Mouse (Mus musculus) mammary gland, adult 2 months (tissue): ENCODE data around the gene Arpc2. TPM values are rescaled to one million over a fixed set of nuclear protein-coding genes. Genes with fewer than 3 reads are reported as not detected.

Experiments
- polyA plus RNA-seq: library from polyadenylated mRNA; depleted of rRNA; stranded (reverse); fragments of >200 nt; gene quantifications from 2 replicates; pipeline ENCODE4 v1.2.3, GENCODE M21; 2012; ENCODE audit warnings: low replicate concordance; rRNA removed

Arpc2 gene
- 155 and 228 TPM in 2 replicates for polyA plus RNA-seq

GRCm38 (mm10) chr1:74235938-74236589 lies at the start of gene Arpc2:
Arpc2 (plus strand) TSS chr1:74236084.

GRCm38 (mm10) chr1:74194445-74194844 lies 41.4 kb upstream of the Arpc2 start, which contains the start of gene Cxcr1:
Cxcr1 (minus strand) TSS chr1:74194631.

GRCm38 (mm10) chr1:74278538-74278937 lies 42.7 kb downstream of the Arpc2 start, which contains the start of gene Gpbar1:
Gpbar1 (plus strand) TSS chr1:74278550.

GRCm38 (mm10) chr1:74284543-74285160 lies 48.8 kb downstream of the Arpc2 start, which contains the start of the genes Aamp and Pnkd:
Aamp (minus strand) TSS chr1:74284738.
Pnkd (plus strand) TSS chr1:74284930.

GRCm38 (mm10) chr1:74305522-74305921 lies 69.6 kb downstream of the Arpc2 start, which contains the start of gene Tmbim1:
Tmbim1 (minus strand) TSS chr1:74305622.

Other genes with a start within 250 kb of the Arpc2 start
- gene Tns1, start 111.6 kb upstream of the Arpc2 start, polyA plus RNA-seq, result 262 and 426 TPM in 2 replicates
- gene Rufy4, start 110.5 kb upstream of the Arpc2 start, polyA plus RNA-seq, result 1.2 TPM in 2 replicates
- 2.5 and 2.8 TPM in 2 replicates for gene Cxcr2, start 82.1 kb upstream of the Arpc2 start, polyA plus RNA-seq
- gene Cxcr1, start 41.5 kb upstream of the Arpc2 start, polyA plus RNA-seq, result 0.31 TPM in 1 of 2 replicates, not detected in the other
- 0.20 and 0.29 TPM in 2 replicates for gene Gpbar1, start 42.5 kb downstream of the Arpc2 start, polyA plus RNA-seq
- gene Aamp, start 48.7 kb downstream of the Arpc2 start, polyA plus RNA-seq, result 142 and 156 TPM in 2 replicates
- 65.3 and 71.6 TPM in 2 replicates for gene Pnkd, start 48.8 kb downstream of the Arpc2 start, polyA plus RNA-seq
- 326 and 387 TPM in 2 replicates for gene Tmbim1, start 69.5 kb downstream of the Arpc2 start, polyA plus RNA-seq
- 0.43 and 0.66 TPM in 2 replicates for gene Catip, start 126.0 kb downstream of the Arpc2 start, polyA plus RNA-seq
- gene Slc11a1, start 139.1 kb downstream of the Arpc2 start, polyA plus RNA-seq, result 78.2 and 92.6 TPM in 2 replicates
- gene Ctdsp1, start 155.4 kb downstream of the Arpc2 start, polyA plus RNA-seq, result 175 and 185 TPM in 2 replicates
- gene Vil1, start 173.3 kb downstream of the Arpc2 start, polyA plus RNA-seq, result 0.17 and 0.19 TPM in 2 replicates